Mouse (Mus musculus) midbrain, embryonic 11.5 days (tissue): ENCODE measurements around the gene Fam174a. TPM values are rescaled to one million over a fixed set of nuclear protein-coding genes. Genes with fewer than 3 reads are reported as not detected.

Source experiments
- ATAC-seq: fragments of 200-750 bp; cut with Nextera tagmentation; 2 replicates; pipeline ENCODE4 v1.8.0; 2017; ENCODE audit warnings: moderate TSS enrichment, moderate library complexity; ENCODE audit not compliant: low FRiP score
- DNase-seq: peaks from one replicate; pipeline ENCODE4 v3.0.0; 2015; ENCODE audit warnings: low spot score; ENCODE audit errors: missing footprints
- H3K27ac ChIP-seq: fragments of 300-500 bp; sonication (generic); 2 replicates; pipeline ENCODE4 v1.5.1; 2014; ENCODE audit warnings: low read depth, low read length
- H3K27me3 ChIP-seq: fragments of 300-500 bp; sonication (generic); 2 replicates; pipeline ENCODE4 v1.6.1; 2014; ENCODE audit warnings: mild to moderate bottlenecking, low read length, moderate library complexity, mixed read lengths; ENCODE audit not compliant: control insufficient read depth, insufficient read depth
- H3K36me3 ChIP-seq: fragments of 300-500 bp; sonication (generic); 2 replicates; pipeline ENCODE4 v1.6.1; 2014; ENCODE audit warnings: mild to moderate bottlenecking, low read length, moderate library complexity, mixed read lengths; ENCODE audit not compliant: control insufficient read depth, insufficient read depth
- H3K4me1 ChIP-seq: fragments of 300-500 bp; sonication (generic); 2 replicates; pipeline ENCODE4 v1.6.1; 2014; ENCODE audit warnings: low read length; ENCODE audit not compliant: control insufficient read depth, insufficient read depth
- H3K4me2 ChIP-seq: fragments of 300-500 bp; sonication (generic); 2 replicates; pipeline ENCODE4 v1.6.1; 2014; ENCODE audit warnings: mild to moderate bottlenecking, moderate library complexity
- H3K4me3 ChIP-seq: fragments of 300-500 bp; sonication (generic); 2 replicates; pipeline ENCODE4 v1.5.1; 2014; ENCODE audit warnings: low read depth, low read length
- H3K9ac ChIP-seq: fragments of 300-500 bp; sonication (generic); 2 replicates; pipeline ENCODE4 v1.6.1; 2014; ENCODE audit warnings: low read length
- H3K9me3 ChIP-seq: fragments of 300-500 bp; sonication (generic); 2 replicates; pipeline ENCODE4 v1.6.1; 2016; ENCODE audit warnings: low read length; ENCODE audit not compliant: control insufficient read depth
- WGBS: fragments of 180-500 bp; shearing (Covaris S2); extraction: QIAGEN DNeasy Blood & Tissue Kit; methylation state at CpG from one replicate; pipeline ENCODE4 v1.1.7; 2014; 5-methylcytosine and 5-hydroxymethylcytosine counted together
- polyA plus RNA-seq: library from polyadenylated mRNA; unstranded; fragments of >200 nt; fragmentation: Nextera tagmentation; extraction: Ambion mirVana; gene quantifications from 2 replicates; pipeline ENCODE4 v1.2.1, GENCODE M21; 2014

Fam174a gene
- polyA plus RNA-seq, 1 experiment from 2014 or later = 21.8 TPM

DNA sequence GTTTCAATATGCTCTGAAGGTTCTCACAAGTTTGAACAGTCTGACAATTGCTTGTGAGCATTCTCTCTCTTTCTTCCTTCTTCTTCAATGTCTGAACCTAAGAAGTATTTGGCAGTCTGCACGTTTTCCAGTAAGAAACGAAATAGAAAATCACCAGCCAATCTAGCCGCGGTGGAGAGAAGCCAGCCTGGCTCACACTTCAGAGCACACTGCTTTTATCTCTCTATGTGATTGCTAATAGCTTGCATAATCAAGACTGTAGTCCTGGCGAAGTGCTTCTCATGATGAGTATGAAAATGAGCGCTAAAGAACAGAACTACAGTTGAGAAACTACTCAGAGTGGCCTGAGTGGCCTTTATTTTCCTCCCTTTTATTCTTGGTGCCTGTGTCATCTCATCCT lies 62.0 kb downstream of the Fam174a start:
- 74% methylated on average over 6 of the region's 6 CpGs for WGBS
- H3K36me3 ChIP-seq = no peaks in the 10 kb centered on the region
- no peak overlapping the region for H3K27ac ChIP-seq
- H3K27me3 ChIP-seq = no peaks in the 10 kb centered on the region
- no peak overlapping the region for H3K4me2 ChIP-seq
- H3K9ac ChIP-seq = no peak overlapping the region
- no peak for DNase-seq
- ATAC-seq = no peak
- no peak overlapping the region for H3K4me3 ChIP-seq
- H3K9me3 ChIP-seq = no peaks in the 10 kb centered on the region
- H3K4me1 ChIP-seq = no peaks in the 10 kb centered on the region

DNA sequence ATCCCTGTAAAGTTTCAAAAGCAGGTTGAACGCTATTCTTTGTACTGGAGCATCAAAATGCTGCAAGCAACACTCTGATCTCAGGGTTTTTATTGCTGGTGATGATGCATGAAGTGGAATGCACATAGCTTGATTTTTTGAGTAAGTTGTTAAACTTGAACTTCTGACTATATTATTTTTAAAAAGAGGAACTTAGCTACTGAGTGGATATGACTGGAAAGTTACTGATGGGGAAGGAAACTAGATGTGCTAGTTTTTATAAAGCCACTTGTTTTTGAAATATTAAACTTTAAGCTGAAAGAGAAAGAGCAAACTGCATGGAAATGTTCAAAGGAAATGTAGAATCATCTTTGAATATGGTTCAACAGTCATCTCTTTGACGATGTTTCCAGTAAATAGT lies 67.6 kb downstream of the Fam174a start:
- Histone ChIP-seq H3K4me1 (no peaks in the 10 kb centered on the region), H3K9me3 (no peaks in the 10 kb centered on the region), H3K9ac (no peak overlapping the region), H3K4me3 (no peak overlapping the region), H3K27me3 (no peaks in the 10 kb centered on the region), H3K36me3 (no peaks in the 10 kb centered on the region), H3K27ac (no peak overlapping the region), H3K4me2 (no peak overlapping the region)
- no peak for DNase-seq
- no peak for ATAC-seq
- WGBS = 85% methylated on average over 2 of the region's 2 CpGs
